Mouse (Mus musculus): ENCODE data around the gene Parva. TPM values are rescaled to one million over a fixed set of nuclear protein-coding genes. Genes with fewer than 3 reads are reported as not detected.

Parva gene
- polyA plus RNA-seq, 1 experiment from 2014 or later: 37.4 TPM

DNA sequence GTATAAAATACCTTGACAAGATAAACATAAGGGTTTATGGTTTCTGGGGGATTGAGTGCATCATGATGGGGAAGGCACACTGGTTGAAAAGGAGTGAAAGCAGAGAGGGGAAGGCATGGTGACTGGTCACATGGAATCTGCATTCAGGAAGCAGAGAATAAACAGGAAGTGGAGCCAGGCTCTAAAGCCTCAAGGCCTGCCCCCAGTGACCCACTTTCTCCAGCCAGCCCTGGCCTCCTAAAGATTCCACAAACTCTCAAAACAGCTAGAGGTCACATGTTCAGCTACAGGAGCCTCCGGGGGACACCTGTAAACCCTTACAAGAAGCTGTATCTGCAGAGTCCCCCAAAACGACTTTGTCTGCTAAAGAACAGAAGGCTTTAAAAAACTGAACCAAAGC is 22.2 kb upstream of the Parva start:
- no peaks in the 10 kb centered on the region for H3K4me1 ChIP-seq (replicated peaks; ENCODE audit: control insufficient read depth, insufficient read depth, low read length)
- no peak for TF ChIP-seq CTCF (IDR thresholded peaks at IDR 0.05; ENCODE audit: low read depth)
- H3K9me3 ChIP-seq (ENCODE audit: control insufficient read depth): no peaks in the 10 kb centered on the region
- no peaks in the 10 kb centered on the region for H3K27me3 ChIP-seq (replicated peaks; ENCODE audit: control insufficient read depth, insufficient read depth, low read length)
- ATAC-seq: no peak
- no peak overlapping the region for H3K4me2 ChIP-seq (replicated peaks; ENCODE audit: low read depth)
- no peaks in the 10 kb centered on the region for H3K36me3 ChIP-seq (ENCODE audit: control insufficient read depth, insufficient read depth)
- no peak overlapping the region for H3K9ac ChIP-seq (ENCODE audit: low read depth, low read length)
- H3K4me3 ChIP-seq (ENCODE audit: low read depth, low read length): no peak overlapping the region
- WGBS: 35% methylated on average over 2 of the region's 2 CpGs
- H3K27ac ChIP-seq (ENCODE audit: low read depth, low read length): no peak overlapping the region

DNA sequence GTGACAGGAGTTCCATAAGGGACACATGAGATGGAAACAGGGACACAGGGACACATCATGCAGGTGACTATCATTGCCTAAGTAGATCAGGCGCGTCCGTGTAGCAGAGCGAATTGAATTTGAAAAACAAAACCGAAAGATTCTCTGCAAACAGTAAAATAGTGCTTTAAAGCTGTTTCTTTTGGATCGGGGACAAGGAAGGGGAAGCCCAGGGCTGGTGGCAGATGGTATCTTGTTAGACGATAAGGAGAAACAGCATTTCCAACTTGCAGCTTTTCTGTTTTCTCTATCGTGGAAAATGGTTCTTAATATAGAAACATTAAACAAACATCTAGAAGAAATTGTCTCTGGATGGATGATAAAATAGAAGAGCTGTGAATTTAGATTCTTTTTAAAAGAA is 21.7 kb upstream of the Parva start:
- 74% methylated on average over 8 of the region's 8 CpGs for WGBS
- no peak overlapping the region for H3K9ac ChIP-seq (ENCODE audit: low read depth, low read length)
- ATAC-seq: no peak
- no peak overlapping the region for H3K27ac ChIP-seq (ENCODE audit: low read depth, low read length)
- H3K4me1 ChIP-seq (replicated peaks; ENCODE audit: control insufficient read depth, insufficient read depth, low read length): no peaks in the 10 kb centered on the region
- no peak overlapping the region for H3K4me2 ChIP-seq (replicated peaks; ENCODE audit: low read depth)
- H3K27me3 ChIP-seq (replicated peaks; ENCODE audit: control insufficient read depth, insufficient read depth, low read length): no peaks in the 10 kb centered on the region
- no peak overlapping the region for H3K4me3 ChIP-seq (ENCODE audit: low read depth, low read length)
- no peak for TF ChIP-seq CTCF (IDR thresholded peaks at IDR 0.05; ENCODE audit: low read depth)
- H3K36me3 ChIP-seq (ENCODE audit: control insufficient read depth, insufficient read depth): no peaks in the 10 kb centered on the region
- no peaks in the 10 kb centered on the region for H3K9me3 ChIP-seq (ENCODE audit: control insufficient read depth)

DNA sequence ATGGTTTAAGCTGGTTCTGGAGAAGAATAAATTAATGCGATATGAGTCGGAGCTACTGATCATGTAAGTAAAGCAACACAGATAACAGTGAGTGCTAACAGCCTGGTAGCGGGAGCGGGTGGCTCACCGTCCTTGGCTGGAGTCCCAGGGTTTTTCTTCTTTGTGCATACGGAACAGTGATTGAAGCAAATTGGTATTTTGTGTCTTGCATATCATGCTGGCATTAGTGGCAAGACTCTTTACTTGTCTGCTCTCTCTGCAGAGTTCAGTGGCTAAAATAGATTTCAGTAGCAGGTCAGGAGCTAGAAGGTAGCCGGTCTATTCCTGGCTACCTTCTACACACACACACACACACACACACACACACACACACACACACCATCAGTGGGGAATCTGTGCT is 19.7 kb upstream of the Parva start:
- 72% methylated on average over 7 of the region's 7 CpGs for WGBS
- no peak for TF ChIP-seq CTCF (IDR thresholded peaks at IDR 0.05; ENCODE audit: low read depth)
- no peak for ATAC-seq

DNA sequence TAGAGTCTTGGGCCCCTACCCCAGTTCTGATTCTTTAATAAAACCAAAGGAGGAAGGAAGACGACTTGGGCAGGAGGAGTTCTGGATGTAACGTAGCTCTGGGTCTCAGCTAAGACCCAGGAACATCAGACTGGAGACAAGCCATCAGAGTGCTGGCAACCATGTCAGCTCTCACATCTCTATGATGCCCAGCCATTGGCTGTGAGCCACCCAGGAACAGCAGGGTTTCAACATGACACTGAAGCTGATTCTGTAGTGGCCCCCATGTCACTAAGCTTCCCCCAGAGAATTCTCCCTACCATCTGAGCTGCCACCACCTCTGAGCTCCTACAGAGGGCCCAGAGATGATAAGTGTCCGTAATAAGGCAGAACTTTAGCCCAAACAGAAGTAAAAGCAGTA is 17.3 kb upstream of the Parva start:
- Histone ChIP-seq H3K9me3 (ENCODE audit: control insufficient read depth) (no peaks in the 10 kb centered on the region), H3K27ac (ENCODE audit: low read depth, low read length) (no peak overlapping the region), H3K27me3 (replicated peaks; ENCODE audit: control insufficient read depth, insufficient read depth, low read length) (no peaks in the 10 kb centered on the region), H3K9ac (ENCODE audit: low read depth, low read length) (no peak overlapping the region), H3K4me2 (replicated peaks; ENCODE audit: low read depth) (no peak overlapping the region), H3K4me3 (ENCODE audit: low read depth, low read length) (no peak overlapping the region), H3K4me1 (replicated peaks; ENCODE audit: control insufficient read depth, insufficient read depth, low read length) (no peaks in the 10 kb centered on the region), H3K36me3 (ENCODE audit: control insufficient read depth, insufficient read depth) (no peaks in the 10 kb centered on the region)
- ATAC-seq: no peak
- 81% methylated on average over 3 of the region's 3 CpGs for WGBS
- TF ChIP-seq CTCF (IDR thresholded peaks at IDR 0.05; ENCODE audit: low read depth): no peak

More for the DNA sequence above, 19.7 kb upstream of the Parva start:
- Histone ChIP-seq H3K9me3 (ENCODE audit: control insufficient read depth) (no peaks in the 10 kb centered on the region), H3K4me2 (replicated peaks; ENCODE audit: low read depth) (no peak overlapping the region), H3K4me1 (replicated peaks; ENCODE audit: control insufficient read depth, insufficient read depth, low read length) (no peaks in the 10 kb centered on the region), H3K27ac (ENCODE audit: low read depth, low read length) (no peak overlapping the region), H3K36me3 (ENCODE audit: control insufficient read depth, insufficient read depth) (no peaks in the 10 kb centered on the region), H3K9ac (ENCODE audit: low read depth, low read length) (no peak overlapping the region), H3K27me3 (replicated peaks; ENCODE audit: control insufficient read depth, insufficient read depth, low read length) (no peaks in the 10 kb centered on the region), H3K4me3 (ENCODE audit: low read depth, low read length) (no peak overlapping the region)

DNA sequence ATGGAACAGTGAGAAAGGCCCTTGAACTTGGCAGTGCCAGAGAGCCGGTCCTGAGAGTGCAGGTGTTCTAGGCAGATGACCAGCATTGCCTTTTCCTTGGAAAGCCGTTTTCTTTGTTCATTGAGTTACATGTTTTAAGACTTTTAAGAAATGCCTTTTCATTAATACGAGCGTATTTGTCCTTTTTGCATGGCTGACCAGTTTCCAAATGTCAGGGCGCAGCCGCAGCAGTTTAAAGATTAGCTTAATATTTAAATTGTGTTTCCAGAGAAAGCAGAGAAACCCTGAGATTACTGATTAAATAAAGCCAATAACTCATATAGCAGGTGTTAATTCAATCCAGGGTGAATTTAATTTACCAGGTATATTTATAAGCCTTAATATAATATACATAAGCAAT is 14.0 kb upstream of the Parva start:
- Histone ChIP-seq H3K4me3 (ENCODE audit: low read depth, low read length) (no peak overlapping the region), H3K9me3 (ENCODE audit: control insufficient read depth) (no peaks in the 10 kb centered on the region), H3K9ac (ENCODE audit: low read depth, low read length) (no peak overlapping the region), H3K4me2 (replicated peaks; ENCODE audit: low read depth) (no peak overlapping the region), H3K27ac (ENCODE audit: low read depth, low read length) (no peak overlapping the region), H3K27me3 (replicated peaks; ENCODE audit: control insufficient read depth, insufficient read depth, low read length) (no peaks in the 10 kb centered on the region), H3K36me3 (ENCODE audit: control insufficient read depth, insufficient read depth) (no peaks in the 10 kb centered on the region), H3K4me1 (replicated peaks; ENCODE audit: control insufficient read depth, insufficient read depth, low read length) (0 out of 2 replicates have a peak, but pooled peaks cover 2% of the 10 kb centered on the region)
- ATAC-seq: no peak
- 77% methylated on average over 6 of the region's 6 CpGs for WGBS
- no peak for TF ChIP-seq CTCF (IDR thresholded peaks at IDR 0.05; ENCODE audit: low read depth)

DNA sequence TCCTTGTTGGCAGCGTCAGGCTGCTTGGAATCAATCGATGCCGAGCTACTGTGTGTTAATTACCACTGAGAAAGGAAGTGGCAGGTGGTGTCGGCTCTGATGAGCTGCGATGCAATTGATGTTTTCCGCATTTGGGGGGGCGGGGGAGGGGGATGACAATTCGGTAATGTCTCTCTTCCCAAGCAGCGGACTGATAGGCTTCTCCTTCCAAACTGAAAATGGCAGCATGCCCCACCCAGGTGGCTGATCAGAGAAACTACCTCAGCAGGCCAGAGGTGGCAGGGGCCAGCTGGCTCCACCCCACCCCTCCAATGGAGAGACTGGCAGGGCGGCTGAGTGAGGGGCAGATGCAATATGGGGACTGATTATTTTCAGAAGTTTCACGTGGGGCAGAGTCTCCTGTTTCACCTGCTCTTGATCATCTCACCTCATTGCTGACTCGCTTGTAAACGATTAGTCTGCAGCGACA is 11.2 kb upstream of the Parva start:
- 0 out of 2 replicates have a peak, but pooled peaks have one; percentile 4 for TF ChIP-seq CTCF (IDR thresholded peaks at IDR 0.05; ENCODE audit: low read depth)
- Histone ChIP-seq H3K27ac (ENCODE audit: low read depth, low read length) (no peak overlapping the region), H3K4me3 (ENCODE audit: low read depth, low read length) (peak overlapping the region; percentile 11; the same call in 1 of the 2 replicates), H3K27me3 (replicated peaks; ENCODE audit: control insufficient read depth, insufficient read depth, low read length) (no peaks in the 10 kb centered on the region), H3K4me1 (replicated peaks; ENCODE audit: control insufficient read depth, insufficient read depth, low read length) (0 out of 2 replicates have a peak, but pooled peaks cover 2% of the 10 kb centered on the region), H3K9me3 (ENCODE audit: control insufficient read depth) (no peaks in the 10 kb centered on the region), H3K4me2 (replicated peaks; ENCODE audit: low read depth) (peak overlapping the region; percentile 49), H3K36me3 (ENCODE audit: control insufficient read depth, insufficient read depth) (no peaks in the 10 kb centered on the region), H3K9ac (ENCODE audit: low read depth, low read length) (no peak overlapping the region)
- 20% methylated on average over 14 of the region's 14 CpGs for WGBS
- ATAC-seq: no peak
